Mouse (Mus musculus) bone marrow macrophage, adult 2 months (primary cell): ENCODE measurements at regions not wholly inside any gene's neighbourhood (a gene's known extent, or its start where the extent isn't known, plus 50 kb on each side); places are given as distances from the start of the nearest gene placed in this dataset.

Source experiments
- CTCF ChIP-seq: IDR thresholded peaks from 2 replicates; pipeline ENCODE4 v1.5.1; 2012; ENCODE audit warnings: low read depth, mild to moderate bottlenecking, low read length, moderate library complexity
- POLR2A ChIP-seq: IDR thresholded peaks from 2 replicates; pipeline ENCODE4 v1.6.1; 2012; ENCODE audit warnings: mild to moderate bottlenecking, low read depth, low read length, borderline replicate concordance

DNA sequence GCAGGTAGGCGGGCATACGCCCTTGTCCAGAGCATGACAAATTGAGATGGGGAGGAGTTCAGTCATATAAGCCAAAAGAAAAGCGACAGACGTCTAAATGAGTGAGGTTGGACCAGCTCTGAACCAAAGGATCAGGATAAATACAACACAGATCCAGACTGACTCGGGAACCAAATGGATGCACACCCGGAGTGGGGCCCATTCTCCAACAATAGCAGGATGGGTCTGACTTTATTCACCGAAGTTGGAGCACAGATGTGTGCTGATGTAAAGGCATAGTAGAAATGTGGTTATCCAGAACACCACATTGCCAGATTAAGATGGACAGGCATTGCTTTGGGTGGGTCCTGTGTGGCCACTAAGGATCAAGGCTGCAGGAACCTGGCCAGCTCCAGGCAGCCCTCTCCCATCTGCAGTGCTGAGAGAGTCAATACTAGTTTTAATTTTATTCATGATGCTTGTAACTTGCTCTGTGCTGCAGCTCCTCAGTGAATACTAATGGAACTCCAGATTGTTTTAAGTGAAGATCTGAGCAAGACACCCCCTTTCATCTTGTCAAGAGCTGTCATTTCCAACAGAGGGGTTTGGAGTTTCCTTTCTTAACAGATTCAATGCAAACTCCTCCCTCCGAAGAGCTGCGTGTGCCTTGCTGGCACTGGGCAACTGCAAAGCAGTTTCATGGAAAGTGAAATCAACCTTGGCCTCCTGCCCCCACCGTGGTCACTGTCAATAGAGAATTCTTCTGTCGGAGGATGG lies 176.3 kb upstream of the Nxpe4 start:
- TF ChIP-seq CTCF (no peak), POLR2A (no peak)
